Mouse (Mus musculus) lung, adult 18-20 months (tissue): ENCODE data around the gene Clrn2.

Source experiments
- DNase-seq, 2 experiments: peaks; one replicate each; pipeline ENCODE4 v3.0.0; 2022; ENCODE audit warnings: mixed read lengths in 2 of 2

Clrn2 gene

DNA sequence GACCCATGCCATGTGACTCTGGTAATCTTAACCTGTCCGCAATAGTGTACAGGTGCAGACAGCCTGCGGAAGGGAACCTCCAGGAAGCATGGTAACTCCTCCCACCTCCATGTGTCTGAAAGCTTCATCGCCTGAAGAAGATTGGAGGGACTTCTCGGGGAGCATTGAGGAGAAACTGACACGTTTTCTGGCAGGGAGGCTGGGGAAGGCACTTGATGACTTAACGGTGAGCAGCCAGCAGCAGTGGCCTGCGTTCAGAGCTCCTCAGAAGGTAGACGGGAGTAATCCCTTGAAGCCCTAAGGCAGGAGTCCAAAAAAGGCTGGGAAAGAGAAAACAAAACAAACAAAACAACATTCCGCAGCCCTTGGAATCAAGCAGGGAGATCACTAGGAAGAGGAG is 905 bp downstream of the Clrn2 start:
- DNase-seq = no peak

DNA sequence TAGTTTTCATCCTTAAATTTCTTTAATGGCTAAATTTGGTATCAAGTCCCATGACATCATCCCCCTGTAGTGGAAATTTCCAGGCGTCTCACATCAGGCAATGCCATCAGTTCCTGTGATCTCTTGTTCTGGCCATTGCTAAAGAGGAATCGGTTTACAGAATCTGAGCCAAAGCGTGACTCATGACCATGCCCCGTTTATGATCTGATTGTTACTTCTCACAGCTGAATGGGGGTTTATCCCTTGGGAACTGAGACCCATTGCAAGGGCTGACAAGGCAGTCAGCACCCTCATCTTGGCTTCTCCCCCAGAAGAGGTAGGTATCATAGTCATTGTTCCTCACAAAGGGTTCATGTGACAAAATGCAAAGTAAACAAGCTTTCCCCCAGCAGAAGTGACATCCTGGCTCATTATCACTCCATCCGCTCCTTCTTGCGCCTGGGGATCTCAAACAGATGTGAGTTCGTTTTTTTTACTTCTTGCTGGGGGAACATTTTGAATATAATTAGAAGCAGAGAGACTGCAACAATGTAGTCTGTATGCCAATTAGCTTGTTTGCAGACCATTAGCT is 19.4 kb downstream of the Clrn2 start:
- DNase-seq = peak; percentile 29 to 59

DNA sequence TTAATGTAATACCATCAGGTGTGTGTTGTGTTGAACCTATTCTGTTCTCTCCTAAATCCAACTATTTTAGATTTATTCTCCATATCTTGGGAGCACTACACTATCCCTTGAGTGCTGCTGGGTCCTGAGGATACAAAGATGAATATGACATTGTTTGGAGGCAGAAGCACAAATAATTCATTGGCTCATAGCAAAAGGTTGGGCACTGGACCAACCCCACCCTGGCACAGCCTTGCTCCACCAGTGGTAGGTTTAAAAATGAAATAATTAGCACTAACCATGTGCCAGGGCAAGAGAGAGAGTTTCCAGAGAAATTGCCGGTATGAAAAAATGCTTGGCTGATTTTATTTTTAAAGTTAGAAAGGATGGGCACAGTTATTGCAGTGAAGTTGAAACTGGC is 20.0 kb downstream of the Clrn2 start:
- DNase-seq = no peak

DNA sequence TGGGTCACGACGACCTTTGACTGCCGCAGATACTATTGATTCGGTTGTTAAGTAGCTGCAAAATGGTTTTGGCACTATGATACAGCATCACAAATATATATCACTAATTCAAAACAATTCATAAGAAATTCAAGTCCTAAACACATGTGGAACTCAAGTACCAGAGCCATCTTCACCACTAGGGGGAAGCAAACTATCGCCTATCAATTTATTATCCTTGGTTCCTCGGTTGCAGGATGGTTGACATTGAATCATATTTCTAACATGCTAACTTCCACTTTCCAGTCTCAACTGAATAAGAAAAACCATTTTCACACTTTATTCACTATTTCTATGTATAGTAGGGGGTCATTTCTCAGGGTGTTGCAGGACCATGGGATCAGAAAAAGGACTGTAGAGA is 20.7 kb downstream of the Clrn2 start:
- peak in 1 of 2 experiments; percentile 54 for DNase-seq

DNA sequence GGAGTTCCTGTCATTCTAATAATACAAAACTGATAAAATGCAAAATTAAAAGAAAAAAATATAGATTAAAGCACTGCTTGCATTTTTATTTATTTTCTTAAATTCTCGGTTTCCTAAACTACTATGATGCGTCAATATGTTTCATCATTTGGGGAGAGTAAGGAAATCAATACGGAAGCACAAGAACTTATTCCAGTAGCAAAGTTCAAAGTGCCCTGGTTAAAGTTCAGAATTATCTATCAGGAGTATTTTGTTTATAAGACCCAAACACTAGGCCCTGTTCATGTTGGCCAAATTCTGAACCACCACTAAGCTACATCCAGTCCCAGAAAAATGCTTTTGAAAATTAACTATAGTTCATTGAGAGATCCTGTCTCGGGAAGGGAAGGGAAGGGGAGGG is 21.2 kb downstream of the Clrn2 start:
- no peak for DNase-seq

DNA sequence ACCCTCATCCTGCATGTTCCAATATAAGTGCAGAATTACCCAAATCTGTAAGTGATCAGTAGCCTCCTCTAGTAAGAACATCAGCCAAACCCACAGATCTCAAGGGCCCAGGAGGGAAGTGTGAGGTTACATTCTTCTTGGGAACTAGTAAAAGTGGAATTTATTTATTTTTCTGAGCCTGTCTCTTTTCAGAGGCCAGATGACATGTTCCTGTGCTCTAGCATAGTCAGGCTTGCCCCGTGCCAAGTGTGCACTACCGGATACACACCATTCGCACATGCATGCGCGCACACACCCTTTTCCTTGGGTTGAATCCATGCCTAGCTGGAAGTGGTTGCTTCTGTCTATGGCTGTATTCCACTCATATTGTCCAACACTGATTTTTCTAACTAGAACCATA is 22.2 kb downstream of the Clrn2 start:
- DNase-seq = no peak

DNA sequence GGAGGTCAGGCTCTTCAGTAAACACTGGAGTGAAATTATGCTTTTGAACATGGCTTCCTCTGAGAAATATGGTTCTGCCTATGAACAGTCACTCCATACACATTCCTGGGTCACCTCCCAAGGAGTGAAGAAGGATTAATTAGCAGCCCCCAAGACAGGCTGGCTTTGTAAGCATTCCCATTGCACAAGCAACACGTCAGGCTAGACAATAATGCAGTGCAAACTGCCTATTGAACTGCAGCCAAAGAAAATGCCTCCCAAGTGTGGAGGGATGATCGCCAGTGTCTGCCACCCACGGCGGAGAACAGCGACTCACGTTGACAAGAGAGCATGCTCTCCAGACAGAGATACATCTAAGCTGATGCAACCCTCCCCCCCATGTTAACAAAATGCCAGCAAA is 22.7 kb downstream of the Clrn2 start:
- no peak for DNase-seq

DNA sequence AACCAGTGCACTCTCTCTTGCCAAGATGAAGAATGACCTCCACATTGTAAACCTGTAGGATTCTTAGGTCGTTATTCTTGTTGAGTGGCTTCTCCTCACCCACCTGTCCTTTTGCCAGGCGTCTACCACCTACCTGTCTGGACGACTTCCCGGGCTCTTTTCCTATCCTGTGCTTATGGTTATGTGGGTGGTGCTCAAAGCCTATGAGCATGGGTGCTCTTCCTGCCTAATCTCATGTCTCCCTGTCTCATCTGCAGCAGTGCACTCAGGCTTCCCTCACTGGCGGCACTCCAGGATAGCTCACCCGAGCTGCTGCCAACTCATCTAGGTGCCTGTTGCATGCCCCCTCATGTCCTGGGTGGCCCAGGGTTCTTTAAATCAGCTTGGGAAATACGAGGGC is 24.1 kb downstream of the Clrn2 start:
- DNase-seq = no peak

DNA sequence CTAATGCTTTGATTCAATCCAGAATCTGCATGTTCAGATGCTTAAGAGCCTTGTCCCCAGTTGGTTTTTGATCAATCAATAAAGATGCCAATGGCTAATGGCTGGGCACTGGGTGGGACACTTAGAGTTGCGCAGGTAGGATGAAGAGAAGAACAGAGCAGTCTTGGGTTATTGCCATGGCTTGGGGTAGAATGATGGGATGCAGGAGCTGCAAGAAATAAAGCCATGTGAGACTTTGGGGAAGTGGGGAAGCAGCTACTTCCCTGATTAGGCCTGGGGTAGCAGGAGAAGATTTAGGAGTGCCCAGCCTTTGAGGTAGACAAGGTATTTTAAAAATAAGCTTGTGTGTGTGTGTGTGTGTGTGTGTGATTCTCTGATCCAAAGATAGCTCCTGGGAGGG is 26.5 kb downstream of the Clrn2 start:
- no peak for DNase-seq

DNA sequence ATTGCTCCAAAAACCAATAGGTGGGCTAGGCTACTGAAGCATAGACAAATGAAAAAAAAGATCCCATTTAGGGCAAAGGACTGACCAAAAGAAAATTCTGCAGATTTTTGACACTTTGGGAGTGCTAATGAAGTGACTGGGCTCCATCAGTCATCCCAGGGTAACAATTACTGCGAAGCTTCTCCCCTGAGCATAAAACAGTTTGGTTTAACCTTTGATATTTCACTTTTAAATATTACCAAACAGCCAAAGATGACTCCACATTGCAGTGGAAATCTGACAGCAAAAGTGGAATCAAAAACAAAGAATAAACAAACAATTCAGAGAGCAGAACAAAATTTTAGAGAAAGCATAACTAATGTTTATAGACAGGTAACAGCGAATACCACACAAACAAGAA is 27.6 kb downstream of the Clrn2 start:
- no peak for DNase-seq

DNA sequence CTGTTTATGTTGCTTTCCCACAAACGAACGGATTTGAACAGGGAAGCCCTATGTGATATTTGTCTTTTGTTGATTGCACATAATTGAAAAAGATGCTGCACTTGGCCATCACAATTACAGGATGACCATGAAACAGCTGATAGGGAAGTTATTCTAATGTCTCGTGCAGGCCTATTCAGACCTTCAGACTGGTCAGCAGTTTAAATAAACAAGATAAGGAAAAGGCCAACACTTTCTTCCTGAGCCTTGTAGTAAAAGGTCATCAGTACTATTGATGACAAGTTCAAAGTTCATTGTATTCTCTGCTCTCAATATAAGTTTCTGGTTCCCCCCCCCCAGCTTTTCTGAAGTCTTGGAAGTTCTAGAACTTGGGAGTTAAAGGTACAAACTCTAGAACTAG is 29.1 kb downstream of the Clrn2 start:
- no peak for DNase-seq

DNA sequence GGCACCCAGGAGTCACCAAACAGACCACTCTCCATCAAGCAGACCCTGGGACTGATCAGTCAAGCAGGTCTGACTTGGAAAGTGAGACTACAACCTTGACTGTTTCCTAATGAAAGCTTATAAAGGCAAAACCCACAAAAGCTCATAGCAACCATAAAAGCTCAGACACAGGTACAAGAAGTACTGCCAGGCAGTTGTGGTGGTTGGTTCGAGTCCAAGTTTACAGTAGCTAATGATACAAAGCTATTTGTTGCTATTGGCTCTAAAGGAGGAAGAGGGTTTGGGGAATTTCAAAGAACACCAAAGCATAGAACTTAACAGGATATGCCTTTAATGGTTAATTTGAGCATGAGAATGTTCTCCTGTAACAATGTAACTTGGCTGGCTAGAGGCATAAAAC is 30.1 kb downstream of the Clrn2 start:
- DNase-seq = no peak

DNA sequence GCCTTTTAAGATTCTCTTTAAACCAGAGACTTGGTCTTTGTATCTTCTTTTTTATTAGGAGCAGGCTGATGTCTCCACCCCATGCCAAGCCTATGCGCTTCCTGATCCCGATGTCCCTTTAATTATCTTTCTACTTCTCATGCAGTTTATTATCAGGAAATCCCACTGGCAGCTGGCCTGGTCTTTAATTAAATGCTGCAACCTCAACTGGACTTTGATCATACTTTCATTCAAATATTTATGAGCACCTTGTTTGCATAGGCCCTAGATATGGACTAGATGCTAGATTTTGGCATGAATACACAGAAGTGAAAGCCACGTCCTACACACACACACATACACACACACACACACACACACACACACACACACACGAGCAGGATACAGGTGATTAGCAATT is 38.2 kb downstream of the Clrn2 start:
- DNase-seq = no peak

DNA sequence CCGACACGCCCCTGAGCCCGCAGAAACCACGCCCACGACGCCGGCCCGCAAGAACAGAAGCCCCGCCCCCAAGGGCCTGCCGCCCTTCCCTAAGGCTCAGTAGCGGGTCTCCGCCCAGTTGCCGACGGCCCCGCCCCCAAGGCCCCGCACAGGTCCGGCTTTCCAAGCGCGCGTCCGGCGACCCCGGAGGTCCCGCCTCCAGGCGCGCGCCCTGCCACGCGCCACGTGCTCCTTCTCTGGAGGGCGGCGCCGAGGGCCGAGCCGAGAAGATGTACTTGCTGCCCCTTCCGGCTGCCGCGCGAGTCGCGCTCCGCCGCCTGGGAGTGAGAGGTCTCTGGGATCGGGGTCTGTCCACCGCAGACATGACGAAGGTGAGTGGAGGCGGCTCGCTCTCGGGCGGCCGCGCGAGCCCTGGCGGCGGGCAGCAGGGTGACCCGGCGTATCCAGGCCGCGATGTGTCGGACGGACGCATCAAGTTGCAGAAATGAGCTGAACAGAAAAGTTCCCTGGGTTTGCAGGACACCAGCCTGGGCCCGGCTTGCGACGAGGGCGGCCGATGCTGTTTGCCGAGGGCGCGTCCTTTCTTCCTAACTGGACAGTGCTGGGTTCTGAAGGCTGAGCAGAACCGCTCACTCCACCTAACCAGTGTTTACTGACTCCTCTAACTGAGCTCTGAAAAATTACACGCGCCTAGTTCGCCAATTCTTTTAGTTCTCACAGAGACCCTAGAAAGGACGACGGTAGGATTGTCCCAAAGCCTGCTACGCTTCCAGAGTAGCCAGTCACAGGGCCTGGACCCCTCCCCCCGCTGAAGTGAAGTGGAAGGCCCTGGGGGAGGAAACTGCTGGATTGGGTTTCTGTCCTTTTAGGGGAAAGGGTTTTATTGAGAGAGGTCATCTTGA is 39.9 kb downstream of the Clrn2 start, which contains the start of gene Lap3:
TSS of gene Lap3 (plus strand) at position 184 of the 902 bp plus-strand sequence.
- peak; percentile 99 for DNase-seq

DNA sequence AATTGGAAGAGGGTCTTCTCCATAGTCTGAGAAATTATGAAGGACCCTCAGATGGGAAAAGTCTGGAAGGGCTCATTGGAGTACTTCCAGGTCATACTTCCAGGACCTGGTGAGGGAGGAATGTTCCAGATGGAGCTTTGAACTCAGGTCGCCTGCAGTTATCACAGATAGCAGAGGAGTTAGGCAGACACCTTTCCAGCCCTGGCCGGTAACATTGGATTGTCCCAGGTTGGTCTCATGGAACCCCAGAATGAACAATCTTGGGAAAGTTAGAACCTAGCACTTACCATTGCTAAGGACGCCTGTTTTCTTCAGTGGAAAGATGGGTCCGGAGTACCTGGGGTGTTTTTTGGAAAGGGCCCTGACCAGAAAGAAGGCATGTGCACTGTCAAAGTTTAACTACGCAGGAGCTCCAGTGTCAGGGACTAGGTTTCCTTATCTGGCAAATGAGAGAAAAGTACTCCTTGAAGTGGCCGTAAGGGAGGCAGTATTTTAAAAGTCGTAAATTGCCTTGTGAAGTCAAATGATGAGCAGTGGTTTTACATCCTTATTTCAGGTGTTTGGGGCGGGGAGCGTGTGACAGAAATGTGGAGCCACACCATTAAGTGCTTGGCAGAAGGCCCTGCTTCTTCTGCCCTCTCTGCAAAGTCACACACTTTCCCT is 40.7 kb downstream of the Clrn2 start:
- DNase-seq = peak; percentile 10 to 29

DNA sequence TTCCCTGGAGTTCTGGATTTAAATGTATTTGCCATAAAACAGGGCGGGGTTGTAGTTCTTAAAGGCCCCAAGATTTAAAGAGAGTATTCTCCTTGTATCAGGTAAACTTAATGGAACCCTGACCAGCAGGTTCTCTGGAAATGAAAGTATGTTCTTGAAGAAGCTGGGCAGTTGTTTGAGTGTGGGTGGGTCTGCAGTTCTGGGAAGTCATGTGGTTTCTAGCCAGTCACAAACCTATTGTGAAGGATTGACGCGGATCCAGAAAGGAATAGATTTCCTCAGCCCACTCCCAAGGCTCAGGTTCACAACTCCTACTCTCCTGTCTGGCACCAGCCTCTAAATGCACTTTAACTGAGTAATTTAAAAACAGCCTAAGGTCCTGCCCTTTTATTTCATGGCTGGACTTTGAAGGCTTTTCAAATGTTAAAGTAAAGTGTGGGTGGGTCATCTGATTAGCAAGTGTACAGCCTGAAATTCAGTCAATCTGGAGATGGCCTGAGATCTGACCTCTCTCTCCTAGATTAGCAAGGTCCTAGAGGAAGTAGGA is 42.0 kb downstream of the Clrn2 start:
- DNase-seq = peak; percentile 44 to 63

DNA sequence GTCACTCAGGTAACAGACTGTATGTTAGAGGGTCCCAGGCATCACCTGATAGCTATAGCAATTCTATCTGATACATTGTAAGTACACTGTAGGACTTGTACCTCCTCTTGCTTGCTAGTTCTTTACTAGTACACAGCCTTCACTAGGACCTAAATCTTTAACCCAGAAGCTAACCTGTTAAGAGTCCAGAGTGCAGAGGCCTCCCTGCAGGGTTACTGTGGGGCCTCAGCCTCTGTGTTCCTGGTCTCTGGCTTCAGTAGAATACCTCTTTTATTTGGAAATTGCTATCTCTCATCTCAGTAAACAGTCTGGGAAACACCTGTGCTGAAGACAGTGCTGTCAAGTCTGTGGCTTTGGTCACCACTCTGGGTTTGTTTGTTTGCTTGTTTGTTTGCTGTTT is 42.5 kb downstream of the Clrn2 start:
- no peak for DNase-seq

DNA sequence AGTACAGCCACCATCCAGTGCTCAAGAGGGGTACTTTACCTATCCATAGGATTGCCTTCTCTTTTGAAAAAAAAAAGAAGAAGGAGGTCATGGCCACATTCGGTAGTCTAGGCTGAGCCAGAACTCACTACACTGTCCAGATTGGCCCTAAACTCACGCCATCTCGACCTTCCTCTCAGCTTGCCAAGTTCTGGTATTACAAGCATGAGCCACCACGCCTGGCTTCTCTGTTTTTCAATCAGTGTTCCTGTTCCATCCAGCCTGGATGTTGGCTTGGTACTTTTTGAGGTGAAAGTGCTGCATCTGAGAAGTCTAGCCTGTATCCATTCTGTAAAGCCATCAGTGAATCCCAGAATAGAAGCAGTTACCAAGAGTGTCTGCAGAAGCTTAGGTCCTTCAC is 42.9 kb downstream of the Clrn2 start:
- DNase-seq = no peak

DNA sequence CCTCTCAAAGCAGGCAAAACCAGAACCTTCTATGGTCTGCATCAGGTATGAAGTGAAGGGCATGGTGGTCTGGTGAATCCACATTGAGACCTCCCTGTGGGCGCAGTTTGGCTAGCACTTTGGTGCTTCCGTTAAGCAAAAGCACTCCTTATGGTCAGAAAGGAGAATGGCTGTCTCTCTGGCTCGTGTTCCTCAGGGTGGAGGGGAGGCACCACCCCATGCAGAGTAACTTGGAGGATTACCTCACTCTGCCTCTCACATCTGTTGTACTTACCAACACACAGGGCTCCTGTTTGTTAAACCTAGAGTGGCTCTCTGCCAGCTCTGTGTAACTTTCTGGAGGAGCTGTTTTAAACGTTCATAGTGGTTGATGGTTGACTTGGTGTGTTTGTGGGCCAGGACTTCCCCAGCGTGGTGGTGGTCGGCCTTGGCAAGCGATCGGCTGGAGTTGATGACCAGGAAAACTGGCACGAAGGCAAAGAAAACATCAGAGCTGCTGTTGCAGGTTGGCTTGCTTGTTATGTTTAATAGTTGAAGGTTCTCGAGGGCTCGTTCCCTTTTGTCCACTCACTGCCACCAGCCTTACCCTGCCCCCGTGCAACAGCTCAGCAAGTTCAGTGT is 43.5 kb downstream of the Clrn2 start:
- DNase-seq = peak in 1 of 2 experiments; percentile 15

DNA sequence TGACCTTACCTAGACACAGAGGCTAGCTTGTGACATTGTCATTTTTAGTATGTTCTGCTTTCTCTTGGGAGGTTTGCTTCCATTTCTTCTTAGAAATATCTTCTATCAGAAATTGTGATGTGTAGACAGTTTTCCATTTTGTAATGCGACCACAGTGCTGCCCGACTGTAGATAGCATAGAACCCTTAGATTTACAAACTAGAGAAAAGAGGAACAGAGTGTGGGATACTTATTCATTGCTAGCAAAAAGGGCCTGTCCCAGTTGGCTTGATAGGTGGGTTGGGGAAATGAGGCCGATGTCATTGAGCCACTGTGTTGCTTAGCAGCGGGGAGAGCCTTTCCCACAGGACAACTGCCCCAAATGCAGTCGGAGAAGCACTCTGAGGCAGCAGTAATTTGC is 44.0 kb downstream of the Clrn2 start:
- DNase-seq = no peak

DNA sequence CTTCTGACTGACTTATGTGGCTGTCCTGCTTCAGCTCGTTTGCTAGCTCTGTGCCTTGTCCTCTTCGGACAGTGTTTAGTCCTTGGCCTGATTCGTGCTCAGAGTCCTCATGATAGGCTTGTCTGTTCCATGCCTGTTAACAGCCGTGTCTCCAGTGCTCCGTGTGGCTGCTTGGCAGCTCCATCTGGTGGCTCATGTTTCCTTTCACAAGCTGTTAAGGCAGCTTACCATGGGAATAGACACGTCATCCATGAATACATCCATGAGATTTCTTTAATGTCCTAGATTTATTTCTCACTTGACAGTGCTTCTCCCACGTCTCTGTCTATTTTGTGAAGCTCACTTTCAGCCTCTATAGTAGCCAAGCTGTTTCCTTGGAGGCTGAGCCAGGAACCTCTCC is 56.5 kb downstream of the Clrn2 start:
- DNase-seq = no peak

DNA sequence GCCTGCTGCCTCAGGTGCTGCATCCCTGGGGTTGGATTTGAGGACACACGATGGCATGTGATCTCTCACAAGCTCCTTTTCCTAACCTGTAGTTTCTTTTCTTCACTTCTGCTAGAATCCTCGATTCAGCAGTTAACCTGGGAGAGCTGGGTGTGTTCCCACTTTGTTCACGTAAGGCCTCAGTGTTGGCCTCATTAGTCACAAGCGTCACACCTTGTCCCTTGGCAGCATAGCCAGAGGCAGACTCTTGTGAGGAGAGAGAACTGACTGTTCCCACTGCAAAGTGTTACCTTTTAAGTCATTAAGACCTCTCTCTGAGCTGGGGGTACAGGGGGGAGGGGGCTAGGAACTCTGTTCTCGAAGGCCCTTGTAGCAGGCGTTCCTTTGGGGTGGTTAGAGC is 59.4 kb downstream of the Clrn2 start:
- no peak for DNase-seq

DNA sequence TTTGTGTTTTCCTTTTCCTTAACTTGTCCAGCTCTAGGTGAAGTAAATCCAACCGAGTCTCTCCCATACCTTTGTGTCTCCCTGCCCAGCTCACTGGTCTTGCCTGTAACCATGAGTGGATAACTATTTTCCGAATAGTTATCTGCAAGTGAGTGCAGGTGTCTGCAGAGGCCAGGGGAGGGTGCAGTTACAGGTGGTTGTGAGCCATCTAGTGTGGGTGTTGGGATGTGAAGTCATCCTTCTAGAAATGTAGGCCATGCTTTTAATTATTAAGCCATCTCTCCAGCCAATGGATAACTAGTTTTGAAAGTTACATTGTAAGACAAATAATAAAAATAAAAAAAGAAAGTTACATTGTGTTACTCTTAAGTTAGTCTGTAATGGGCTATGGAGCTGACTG is 60.0 kb downstream of the Clrn2 start:
- DNase-seq = no peak
